Mouse (Mus musculus) granulocyte monocyte progenitor cell, adult 5-6 weeks (primary cell): ENCODE data around the gene Ttll12. TPM values are rescaled to one million over a fixed set of nuclear protein-coding genes. Genes with fewer than 3 reads are reported as not detected.

ENCODE experiments used
- ATAC-seq: replicated peaks from 2 replicates; pipeline ENCODE4 v1.8.0; 2016; ENCODE audit warnings: mild to moderate bottlenecking, moderate TSS enrichment, inconsistent platforms; ENCODE audit not compliant: poor library complexity, severe bottlenecking
- total RNA-seq, 2 experiments: library from RNA; stranded (forward) in 1 of 2; stranded (reverse) in 1 of 2; fragments of 200-712, 200-1000 nt in 1 of 2; fragments of >200 nt in 1 of 2; fragmentation: Nextera tagmentation in 1 of 2; gene quantifications; 2 replicates each; pipeline ENCODE4 v1.2.3; 2014 to 2017

The Ttll12 gene
- total RNA-seq, 2 experiments from 2014 or later: 10.1 to 15.1 TPM

GRCm38 (mm10) chr15:83528892-83529291 is 66.1 kb downstream of the Ttll12 start:
- no peak for ATAC-seq

- no peak for ATAC-seq
Measured at GRCm38 (mm10) chr15:83527747-83528146, 67.2 kb downstream of the Ttll12 start.

GRCm38 (mm10) chr15:83527092-83527437 is 67.9 kb downstream of the Ttll12 start:
- no peak for ATAC-seq

GRCm38 (mm10) chr15:83526424-83527091 is 68.4 kb downstream of the Ttll12 start, which contains the start of gene Bik:
Gene Bik, plus strand, starts transcription at chr15:83526862.
- ATAC-seq: peak; percentile 83

Other genes with a start within 250 kb of the Ttll12 start
- 14.9 and 27.9 TPM in 2 replicates for gene Arfgap3, start 244.9 kb downstream of the Ttll12 start, total RNA-seq (2014; fragmentation: Nextera tagmentation)
- 26.0 and 26.6 TPM in 2 replicates for gene Arfgap3, start 244.9 kb downstream of the Ttll12 start, total RNA-seq (2017)
- 43.3 and 56.8 TPM in 2 replicates for gene Pacsin2, start 130.6 kb downstream of the Ttll12 start, total RNA-seq (2014; fragmentation: Nextera tagmentation)
- 65.2 and 91.1 TPM in 2 replicates for gene Pacsin2, start 130.6 kb downstream of the Ttll12 start, total RNA-seq (2017)
- 5.3 and 9.0 TPM in 2 replicates for gene Ttll1, start 84.3 kb downstream of the Ttll12 start, total RNA-seq (2014; fragmentation: Nextera tagmentation)
- gene Ttll1, start 84.3 kb downstream of the Ttll12 start, total RNA-seq (2017): 2.8 and 4.6 TPM in 2 replicates
- gene Bik, start 68.3 kb downstream of the Ttll12 start, total RNA-seq (2014; fragmentation: Nextera tagmentation): not detected in 2 replicates
- not detected in 2 replicates for gene Bik, start 68.3 kb downstream of the Ttll12 start, total RNA-seq (2017)
- 204 and 312 TPM in 2 replicates for gene Tspo, start 31.6 kb downstream of the Ttll12 start, total RNA-seq (2014; fragmentation: Nextera tagmentation)
- gene Tspo, start 31.6 kb downstream of the Ttll12 start, total RNA-seq (2017): 119 and 155 TPM in 2 replicates
- 10.8 and 15.3 TPM in 2 replicates for gene Mcat, start 31.4 kb downstream of the Ttll12 start, total RNA-seq (2014; fragmentation: Nextera tagmentation)
- 14.8 and 21.1 TPM in 2 replicates for gene Mcat, start 31.4 kb downstream of the Ttll12 start, total RNA-seq (2017)
- gene Scube1, start 129.9 kb upstream of the Ttll12 start, total RNA-seq (2014; fragmentation: Nextera tagmentation): not detected in 2 replicates
- not detected in 2 replicates for gene Scube1, start 129.9 kb upstream of the Ttll12 start, total RNA-seq (2017)
- not detected in 2 replicates for gene Mpped1, start 184.3 kb upstream of the Ttll12 start, total RNA-seq (2014; fragmentation: Nextera tagmentation)
- not detected in 2 replicates for gene Mpped1, start 184.3 kb upstream of the Ttll12 start, total RNA-seq (2017)